Mouse (Mus musculus) hindbrain, embryonic 11.5 days (tissue): ENCODE measurements at regions not wholly inside any gene's neighbourhood (a gene's known extent, or its start where the extent isn't known, plus 50 kb on each side); places are given as distances from the start of the nearest gene placed in this dataset.

Experiments
- ATAC-seq: fragments of 200-750 bp; cut with Nextera tagmentation; 2 replicates; pipeline ENCODE4 v1.8.0; 2017; ENCODE audit warnings: mild to moderate bottlenecking, moderate TSS enrichment, moderate library complexity; ENCODE audit not compliant: low FRiP score
- DNase-seq: peaks from one replicate; pipeline ENCODE4 v3.0.0-alpha.2; 2015; ENCODE audit warnings: low spot score
- H3K27ac ChIP-seq: fragments of 300-500 bp; sonication (generic); 2 replicates; pipeline ENCODE4 v1.5.1; 2014; ENCODE audit warnings: mild to moderate bottlenecking, low read depth, low read length
- H3K27me3 ChIP-seq: fragments of 300-500 bp; sonication (generic); 2 replicates; pipeline ENCODE4 v1.6.1; 2014; ENCODE audit warnings: mild to moderate bottlenecking, low read length, moderate library complexity, mixed read lengths; ENCODE audit not compliant: control insufficient read depth, insufficient read depth
- H3K36me3 ChIP-seq: fragments of 300-500 bp; sonication (generic); 2 replicates; pipeline ENCODE4 v1.6.1; 2014; ENCODE audit warnings: mild to moderate bottlenecking, low read length, moderate library complexity, mixed read lengths; ENCODE audit not compliant: control insufficient read depth, insufficient read depth
- H3K4me1 ChIP-seq: fragments of 300-500 bp; sonication (generic); replicated peaks from 2 replicates; pipeline ENCODE4 v1.6.1; 2014; ENCODE audit warnings: low read length, mixed read lengths; ENCODE audit not compliant: control insufficient read depth, insufficient read depth
- H3K4me2 ChIP-seq: fragments of 300-500 bp; sonication (generic); replicated peaks from 2 replicates; pipeline ENCODE4 v1.6.1; 2014; ENCODE audit warnings: mild to moderate bottlenecking, low read depth, low read length
- H3K4me3 ChIP-seq: fragments of 300-500 bp; sonication (generic); 2 replicates; pipeline ENCODE4 v1.5.1; 2014; ENCODE audit warnings: low read depth, low read length
- H3K9ac ChIP-seq: fragments of 300-500 bp; sonication (generic); 2 replicates; pipeline ENCODE4 v1.6.1; 2014; ENCODE audit warnings: low read depth, low read length
- H3K9me3 ChIP-seq: fragments of 300-500 bp; sonication (generic); 2 replicates; pipeline ENCODE4 v1.6.1; 2016; ENCODE audit warnings: low read length; ENCODE audit not compliant: control insufficient read depth
- WGBS: fragments of 180-500 bp; shearing (Covaris S2); extraction: QIAGEN DNeasy Blood & Tissue Kit; methylation state at CpG from one replicate; pipeline ENCODE4 v1.1.7; 2014; 5-methylcytosine and 5-hydroxymethylcytosine counted together

DNA sequence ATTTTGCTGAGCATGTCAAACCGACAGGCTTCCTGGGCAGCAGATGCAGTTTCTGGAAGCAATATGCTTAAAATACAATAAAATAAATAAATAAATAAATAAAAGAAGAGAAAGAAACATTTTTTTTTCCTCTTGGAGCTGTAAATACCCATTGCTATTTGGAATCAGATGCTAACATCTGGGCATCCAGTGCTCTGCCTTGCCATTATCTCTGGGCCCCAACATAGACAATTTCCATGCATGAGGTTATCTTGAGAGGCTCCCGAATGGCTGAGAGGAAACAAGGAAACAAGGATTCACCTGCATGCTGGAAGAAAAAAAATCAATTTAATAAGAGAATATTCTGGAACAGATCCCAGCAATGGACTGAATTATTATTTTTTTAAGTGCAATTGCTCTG lies 120.0 kb upstream of the Meis1 start:
- no peaks in the 10 kb centered on the region for H3K36me3 ChIP-seq
- H3K27me3 ChIP-seq: no peaks in the 10 kb centered on the region
- no peaks in the 10 kb centered on the region for H3K4me1 ChIP-seq
- H3K27ac ChIP-seq: no peak overlapping the region
- H3K9ac ChIP-seq: no peak overlapping the region
- no peak overlapping the region for H3K4me2 ChIP-seq
- H3K9me3 ChIP-seq: no peaks in the 10 kb centered on the region
- ATAC-seq (no peak), DNase-seq (no peak)
- H3K4me3 ChIP-seq: no peak overlapping the region
- 87% methylated on average over 2 of the region's 2 CpGs for WGBS

DNA sequence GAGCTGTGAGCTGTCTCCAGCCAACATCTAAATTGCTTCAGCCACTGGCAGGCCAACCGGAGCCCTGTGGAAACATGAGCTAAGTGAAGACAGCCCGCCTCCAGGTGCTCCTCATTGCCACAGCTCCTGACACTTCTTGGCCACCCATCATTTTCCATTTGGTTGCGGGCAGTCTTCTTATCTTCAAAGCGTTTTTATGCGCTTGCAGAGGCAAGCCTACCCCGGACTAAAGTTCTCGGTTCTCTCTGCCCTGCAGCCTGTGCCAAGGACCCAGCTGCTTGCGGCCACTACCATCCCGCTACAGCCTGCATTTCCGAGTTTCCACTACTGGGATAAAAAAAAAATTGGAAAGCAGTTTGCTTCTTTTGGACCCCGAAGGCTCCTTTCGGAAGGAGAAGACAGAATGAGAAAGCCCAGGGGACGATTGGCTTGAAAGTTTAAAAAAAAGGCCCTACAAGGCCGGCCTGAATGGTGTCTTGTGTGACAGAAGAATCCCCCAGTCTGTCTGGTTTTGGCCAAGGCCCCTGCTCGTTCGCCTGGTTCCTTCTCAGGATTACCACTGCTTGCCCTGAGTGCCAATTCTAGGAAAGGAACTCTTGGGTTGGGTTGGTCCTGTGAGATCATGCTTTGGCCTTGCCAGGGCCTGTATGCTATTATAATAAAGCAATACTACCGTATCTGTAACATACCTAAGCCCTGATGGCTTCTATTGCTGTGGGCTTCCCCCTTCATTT lies 124.6 kb upstream of the Meis1 start:
- H3K9me3 ChIP-seq: no peaks in the 10 kb centered on the region
- no peak for DNase-seq
- H3K9ac ChIP-seq: no peak overlapping the region
- H3K4me2 ChIP-seq: no peak overlapping the region
- no peak overlapping the region for H3K4me3 ChIP-seq
- H3K36me3 ChIP-seq: no peaks in the 10 kb centered on the region
- H3K27ac ChIP-seq: no peak overlapping the region
- H3K4me1 ChIP-seq: no peaks in the 10 kb centered on the region
- H3K27me3 ChIP-seq: no peaks in the 10 kb centered on the region
- WGBS: 76% methylated on average over 17 of the region's 17 CpGs
- no peak for ATAC-seq

DNA sequence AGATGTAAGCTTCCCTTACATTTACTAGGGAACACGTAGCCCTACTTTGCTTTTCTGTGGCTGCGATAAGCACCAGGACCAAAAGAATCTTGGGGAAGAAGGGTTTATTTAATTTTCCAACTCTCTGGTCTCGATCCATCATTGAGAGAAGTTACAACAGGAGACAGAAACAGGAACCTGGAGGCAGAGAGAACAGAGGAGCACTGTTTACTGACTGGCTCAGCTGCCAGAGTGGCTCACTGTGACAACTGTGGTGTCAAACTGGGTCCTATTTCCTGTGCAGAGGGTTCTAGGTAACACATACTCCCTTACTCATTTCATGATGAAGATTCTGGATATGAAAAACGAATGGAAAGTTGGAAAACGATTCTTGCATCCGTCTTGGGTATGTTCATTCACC lies 125.7 kb upstream of the Meis1 start:
- H3K4me2 ChIP-seq: no peak overlapping the region
- no peak overlapping the region for H3K9ac ChIP-seq
- H3K27me3 ChIP-seq: no peaks in the 10 kb centered on the region
- DNase-seq (no peak), ATAC-seq (no peak)
- no peaks in the 10 kb centered on the region for H3K4me1 ChIP-seq
- 88% methylated on average over 6 of the region's 6 CpGs for WGBS
- H3K4me3 ChIP-seq: no peak overlapping the region
- H3K9me3 ChIP-seq: no peaks in the 10 kb centered on the region
- H3K36me3 ChIP-seq: no peaks in the 10 kb centered on the region
- no peak overlapping the region for H3K27ac ChIP-seq

DNA sequence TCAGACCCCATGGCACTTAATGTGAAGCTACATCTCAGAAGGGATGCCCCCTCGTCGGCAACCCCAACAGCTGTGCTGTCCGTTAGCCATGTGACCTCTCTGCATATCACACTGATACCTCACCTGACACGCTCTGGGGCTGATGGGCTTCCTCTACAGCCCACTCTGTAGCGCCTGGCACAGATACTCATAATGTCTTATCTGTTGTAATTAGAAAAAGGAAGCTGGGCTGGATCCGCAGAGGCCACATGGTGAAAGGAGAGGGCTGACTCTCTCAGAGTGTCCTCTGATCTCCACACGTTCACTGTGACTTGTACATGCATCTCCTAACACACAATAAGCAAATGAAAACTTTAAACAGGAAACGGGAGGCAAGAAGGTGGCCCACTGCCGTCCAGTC lies 126.5 kb upstream of the Meis1 start:
- Histone ChIP-seq H3K36me3 (no peaks in the 10 kb centered on the region), H3K4me1 (no peaks in the 10 kb centered on the region), H3K9me3 (no peaks in the 10 kb centered on the region), H3K27ac (no peak overlapping the region), H3K9ac (no peak overlapping the region), H3K27me3 (no peaks in the 10 kb centered on the region), H3K4me3 (no peak overlapping the region), H3K4me2 (no peak overlapping the region)
- DNase-seq (no peak), ATAC-seq (no peak)
- WGBS: 89% methylated on average over 9 of the region's 9 CpGs

DNA sequence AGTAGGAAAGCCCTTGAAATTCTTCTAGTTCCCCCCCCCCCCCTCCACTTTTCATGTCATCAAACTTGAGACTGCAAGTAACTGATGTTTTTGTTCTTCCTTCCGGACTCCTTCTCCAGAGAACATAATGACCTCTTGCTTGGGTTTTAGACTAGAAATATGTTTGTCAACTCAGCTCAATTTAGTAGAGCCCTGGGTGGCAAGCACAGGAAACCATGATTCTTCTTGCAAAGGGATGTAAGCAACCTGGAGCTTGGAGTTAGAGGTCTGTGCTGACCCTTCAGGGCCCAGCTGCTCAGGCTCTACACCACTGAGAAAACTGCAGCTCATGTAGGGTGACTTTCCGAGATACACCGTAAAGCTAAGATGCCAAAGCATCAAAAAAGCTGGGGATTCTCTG lies 127.2 kb upstream of the Meis1 start:
- H3K27ac ChIP-seq: no peak overlapping the region
- H3K36me3 ChIP-seq: no peaks in the 10 kb centered on the region
- DNase-seq (no peak), ATAC-seq (no peak)
- no peak overlapping the region for H3K4me2 ChIP-seq
- H3K9me3 ChIP-seq: no peaks in the 10 kb centered on the region
- no peaks in the 10 kb centered on the region for H3K4me1 ChIP-seq
- no peak overlapping the region for H3K4me3 ChIP-seq
- H3K27me3 ChIP-seq: no peaks in the 10 kb centered on the region
- 86% methylated on average over 3 of the region's 3 CpGs for WGBS
- no peak overlapping the region for H3K9ac ChIP-seq

DNA sequence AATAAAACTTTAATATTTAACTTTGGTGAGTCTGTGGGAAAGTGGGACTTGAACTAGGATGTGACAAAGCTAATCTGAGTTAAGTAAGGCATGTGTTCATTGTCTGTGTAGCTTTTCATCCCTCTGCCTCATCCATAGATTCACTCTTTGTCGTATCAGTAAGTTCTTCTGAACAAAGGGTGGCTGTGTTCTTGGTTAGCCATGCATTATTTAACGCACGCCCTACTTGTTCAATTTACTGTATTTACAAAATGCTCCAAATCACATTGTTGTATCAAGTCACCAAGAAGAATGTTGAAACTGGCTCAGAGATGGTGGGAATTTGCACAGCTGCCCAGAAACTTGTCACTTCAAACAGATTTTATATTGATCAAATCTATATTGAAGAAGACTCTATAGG lies 132.2 kb upstream of the Meis1 start:
- Histone ChIP-seq H3K27me3 (no peaks in the 10 kb centered on the region), H3K4me3 (no peak overlapping the region), H3K9ac (no peak overlapping the region), H3K27ac (no peak overlapping the region), H3K9me3 (no peaks in the 10 kb centered on the region), H3K4me2 (no peak overlapping the region), H3K36me3 (no peaks in the 10 kb centered on the region), H3K4me1 (no peaks in the 10 kb centered on the region)
- no peak for ATAC-seq
- DNase-seq: no peak
- 58% methylated on average over 3 of the region's 3 CpGs for WGBS

DNA sequence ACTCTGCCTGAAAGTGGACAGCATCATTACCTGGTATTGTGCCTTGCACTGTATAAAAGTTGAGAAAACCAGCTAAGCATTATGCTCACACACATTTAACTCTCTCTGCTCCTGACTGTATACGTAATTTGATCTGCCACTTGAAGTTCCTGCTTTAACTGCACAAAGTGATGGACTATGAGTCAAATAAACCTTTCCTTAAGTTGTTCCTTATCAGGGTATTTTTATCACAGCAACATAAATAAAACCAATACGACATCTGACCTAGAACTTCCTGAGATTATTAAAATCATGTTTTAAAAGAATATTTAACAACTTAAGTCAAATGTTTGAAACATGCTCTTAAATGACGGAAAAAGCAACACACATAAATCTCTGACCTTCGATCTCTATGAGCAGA lies 134.9 kb upstream of the Meis1 start:
- no peaks in the 10 kb centered on the region for H3K4me1 ChIP-seq
- H3K9me3 ChIP-seq: no peaks in the 10 kb centered on the region
- H3K27ac ChIP-seq: no peak overlapping the region
- WGBS: 86% methylated on average over 4 of the region's 4 CpGs
- no peaks in the 10 kb centered on the region for H3K27me3 ChIP-seq
- no peak for DNase-seq
- no peak overlapping the region for H3K9ac ChIP-seq
- H3K4me3 ChIP-seq: no peak overlapping the region
- H3K36me3 ChIP-seq: no peaks in the 10 kb centered on the region
- H3K4me2 ChIP-seq: no peak overlapping the region
- ATAC-seq: no peak

DNA sequence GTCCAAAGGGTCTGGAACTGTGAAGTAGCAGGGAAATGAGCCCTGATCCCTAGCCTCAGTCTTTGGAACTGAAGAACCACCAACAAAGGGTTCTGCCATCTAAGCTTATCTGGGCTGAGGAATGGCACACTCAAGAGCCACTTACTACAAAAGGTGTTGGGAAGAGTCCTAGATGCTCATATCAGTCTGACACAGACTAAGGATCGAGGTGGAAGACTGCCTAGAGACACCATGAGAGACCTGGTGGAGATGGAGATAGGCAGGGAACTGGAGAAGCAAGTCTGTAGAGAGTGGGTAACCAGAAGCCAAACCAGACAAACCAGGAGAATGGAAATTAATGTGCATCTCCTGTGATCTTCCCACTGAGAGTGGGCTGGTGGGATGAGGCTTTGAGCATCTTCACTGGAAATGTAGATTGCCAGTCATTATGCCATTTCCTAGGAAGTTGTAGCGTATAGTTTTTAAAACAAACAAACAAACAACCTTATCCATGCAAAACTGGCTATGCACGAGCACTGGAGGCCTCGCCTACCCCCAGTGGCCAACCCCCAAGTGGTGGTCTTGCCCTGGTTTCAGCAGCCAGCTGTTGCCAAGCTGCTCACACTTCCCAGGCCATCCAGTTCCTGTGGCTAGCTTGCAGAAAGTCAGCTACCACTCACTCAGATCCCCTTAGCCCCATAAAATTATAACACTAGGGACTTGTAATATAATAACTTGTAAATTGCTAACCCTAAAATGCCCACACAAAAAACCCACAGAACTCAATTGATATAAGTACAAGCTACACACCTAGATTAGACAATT lies 136.2 kb upstream of the Meis1 start:
- Histone ChIP-seq H3K36me3 (no peaks in the 10 kb centered on the region), H3K4me2 (no peak overlapping the region), H3K9ac (no peak overlapping the region), H3K4me1 (no peaks in the 10 kb centered on the region), H3K9me3 (no peaks in the 10 kb centered on the region), H3K27ac (no peak overlapping the region), H3K27me3 (no peaks in the 10 kb centered on the region), H3K4me3 (no peak overlapping the region)
- DNase-seq (no peak), ATAC-seq (no peak)
- 85% methylated on average over 4 of the region's 4 CpGs for WGBS

DNA sequence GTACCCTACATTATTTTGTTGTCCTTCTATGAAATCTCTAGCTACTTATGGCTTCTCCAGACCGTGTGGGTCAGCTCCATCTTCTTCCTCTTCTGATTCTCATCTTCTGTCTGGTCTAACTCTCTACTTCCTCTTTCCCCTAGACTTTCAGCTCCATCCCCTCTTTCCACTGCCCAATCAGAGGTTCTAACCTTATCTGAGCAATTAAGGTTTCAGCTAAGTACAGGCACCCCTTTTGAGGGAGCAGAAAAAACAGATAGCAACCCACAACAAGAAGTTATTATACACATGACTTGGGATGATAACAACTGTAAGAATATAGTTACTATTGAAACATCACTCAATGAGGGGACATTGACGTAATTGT lies 136.8 kb upstream of the Meis1 start:
- no peaks in the 10 kb centered on the region for H3K4me1 ChIP-seq
- H3K4me2 ChIP-seq: no peak overlapping the region
- no peaks in the 10 kb centered on the region for H3K27me3 ChIP-seq
- no peak overlapping the region for H3K9ac ChIP-seq
- H3K9me3 ChIP-seq: no peaks in the 10 kb centered on the region
- WGBS: 87% methylated on average over 2 of the region's 2 CpGs
- H3K36me3 ChIP-seq: no peaks in the 10 kb centered on the region
- H3K27ac ChIP-seq: no peak overlapping the region
- no peak overlapping the region for H3K4me3 ChIP-seq
- DNase-seq (no peak), ATAC-seq (no peak)
